Mouse (Mus musculus) limb, embryonic 14.5 days (tissue): ENCODE data around the gene Myo10. TPM values are rescaled to one million over a fixed set of nuclear protein-coding genes. Genes with fewer than 3 reads are reported as not detected.

ENCODE experiments used
- ATAC-seq: fragments of 200-750 bp; cut with Nextera tagmentation; 2 replicates; pipeline ENCODE4 v1.8.0; 2017; ENCODE audit warnings: low read depth, moderate number of reproducible peaks, moderate TSS enrichment; ENCODE audit not compliant: low FRiP score
- DNase-seq: peaks from one replicate; pipeline ENCODE4 v3.0.0-alpha.2; 2015; ENCODE audit warnings: low spot score
- H3K27ac ChIP-seq: fragments of 300-500 bp; sonication (generic); replicated peaks from 2 replicates; pipeline ENCODE4 v1.5.1; 2014; ENCODE audit warnings: low read depth, mild to moderate bottlenecking, low read length, moderate library complexity, mixed read lengths
- H3K27me3 ChIP-seq: fragments of 300-500 bp; sonication (generic); 2 replicates; pipeline ENCODE4 v1.6.1; 2014; ENCODE audit warnings: low read length, mixed read lengths; ENCODE audit not compliant: control insufficient read depth, insufficient read depth
- H3K36me3 ChIP-seq: fragments of 300-500 bp; sonication (generic); 2 replicates; pipeline ENCODE4 v1.6.1; 2014; ENCODE audit warnings: mild to moderate bottlenecking, low read length, moderate library complexity, mixed read lengths; ENCODE audit not compliant: control insufficient read depth, insufficient read depth
- H3K4me1 ChIP-seq: fragments of 300-500 bp; sonication (generic); 2 replicates; pipeline ENCODE4 v1.6.1; 2014; ENCODE audit warnings: antibody characterized with exemption, low read length, mixed read lengths; ENCODE audit not compliant: control insufficient read depth, insufficient read depth
- H3K4me2 ChIP-seq: fragments of 300-500 bp; sonication (generic); replicated peaks from 2 replicates; pipeline ENCODE4 v1.6.1; 2014; ENCODE audit warnings: low read depth, mild to moderate bottlenecking, low read length, moderate library complexity; ENCODE audit not compliant: severe bottlenecking
- H3K4me3 ChIP-seq: fragments of 300-500 bp; sonication (generic); replicated peaks from 2 replicates; pipeline ENCODE4 v1.5.1; 2014; ENCODE audit warnings: low read length
- H3K9ac ChIP-seq: fragments of 300-500 bp; sonication (generic); 2 replicates; pipeline ENCODE4 v1.6.1; 2014; ENCODE audit warnings: mild to moderate bottlenecking, low read depth, low read length, moderate library complexity; ENCODE audit not compliant: severe bottlenecking
- H3K9me3 ChIP-seq: fragments of 300-500 bp; sonication (generic); 2 replicates; pipeline ENCODE4 v1.6.1; 2016; ENCODE audit warnings: low read length; ENCODE audit not compliant: control insufficient read depth
- POLR2A ChIP-seq: fragments of 200-500 bp; IDR thresholded peaks from 2 replicates; pipeline ENCODE4 v1.8.0; 2012; ENCODE audit warnings: inconsistent platforms, mild to moderate bottlenecking, moderate library complexity, borderline replicate concordance; ENCODE audit not compliant: insufficient read depth, insufficient read length; ENCODE audit errors: extremely low read depth
- WGBS: fragments of 180-500 bp; shearing (Covaris S2); extraction: QIAGEN DNeasy Blood & Tissue Kit; methylation state at CpG from one replicate; pipeline ENCODE4 v1.1.7; 2014; 5-methylcytosine and 5-hydroxymethylcytosine counted together
- polyA plus RNA-seq, 2 experiments: library from polyadenylated mRNA; depleted of rRNA in 1 of 2; stranded (reverse) in 1 of 2; unstranded in 1 of 2; fragments of >200 nt; fragmentation: Nextera tagmentation in 1 of 2; extraction: Ambion mirVana in 1 of 2; gene quantifications; 2 replicates each; pipeline versions ENCODE4 v1.2.1 to v1.2.3; 2012 to 2014

The Myo10 gene
- polyA plus RNA-seq, 2 experiments, result 26.9 to 28.8 TPM

GRCm38 (mm10) chr15:25755536-25755935 lies 133.2 kb downstream of the Myo10 start:
- H3K4me2 ChIP-seq, result no peak overlapping the region
- no peak overlapping the region for H3K4me3 ChIP-seq
- no peaks in the 10 kb centered on the region for H3K9me3 ChIP-seq
- no peaks in the 10 kb centered on the region for H3K27me3 ChIP-seq
- H3K27ac ChIP-seq, result no peak overlapping the region
- peaks cover 13% of the 10 kb centered on the region for H3K36me3 ChIP-seq
- H3K9ac ChIP-seq, result no peak overlapping the region
- TF ChIP-seq POLR2A, result no peak
- DNase-seq (no peak), ATAC-seq (no peak)
- peaks cover 3% of the 10 kb centered on the region; the same call in 1 of the 2 replicates for H3K4me1 ChIP-seq
- 72% methylated on average over 6 of the region's 6 CpGs for WGBS

GRCm38 (mm10) chr15:25756072-25756471 lies 133.7 kb downstream of the Myo10 start:
- H3K27me3 ChIP-seq, result no peaks in the 10 kb centered on the region
- H3K4me3 ChIP-seq, result no peak overlapping the region
- no peak for ATAC-seq
- DNase-seq, result no peak
- TF ChIP-seq POLR2A, result no peak
- H3K36me3 ChIP-seq, result peaks cover 13% of the 10 kb centered on the region
- H3K27ac ChIP-seq, result no peak overlapping the region
- no peak overlapping the region for H3K4me2 ChIP-seq
- H3K9me3 ChIP-seq, result no peaks in the 10 kb centered on the region
- WGBS, result 55% methylated on average over 3 of the region's 3 CpGs
- peaks cover 3% of the 10 kb centered on the region; the same call in 1 of the 2 replicates for H3K4me1 ChIP-seq
- no peak overlapping the region for H3K9ac ChIP-seq

GRCm38 (mm10) chr15:25758037-25758436 lies 135.7 kb downstream of the Myo10 start:
- Histone ChIP-seq H3K4me1 (peaks cover 11% of the 10 kb centered on the region; the same call in 1 of the 2 replicates), H3K4me3 (no peak overlapping the region), H3K9ac (no peak overlapping the region), H3K36me3 (peaks cover 12% of the 10 kb centered on the region), H3K4me2 (no peak overlapping the region), H3K27me3 (no peaks in the 10 kb centered on the region), H3K27ac (no peak overlapping the region), H3K9me3 (no peaks in the 10 kb centered on the region)
- 47% methylated on average over 10 of the region's 10 CpGs for WGBS
- no peak for TF ChIP-seq POLR2A
- ATAC-seq, result no peak
- no peak for DNase-seq

- Histone ChIP-seq H3K4me2 (no peak overlapping the region), H3K27me3 (no peaks in the 10 kb centered on the region), H3K4me1 (peaks cover 11% of the 10 kb centered on the region; the same call in 1 of the 2 replicates), H3K9me3 (no peaks in the 10 kb centered on the region), H3K9ac (no peak overlapping the region), H3K27ac (no peak overlapping the region), H3K36me3 (peaks cover 18% of the 10 kb centered on the region), H3K4me3 (no peak overlapping the region)
- ATAC-seq, result no peak
- TF ChIP-seq POLR2A, result no peak
- 68% methylated on average over 15 of the region's 15 CpGs for WGBS
- peak; percentile 28 for DNase-seq
Observed at GRCm38 (mm10) chr15:25758500-25759086, 136.3 kb downstream of the Myo10 start.

- no peak overlapping the region for H3K4me3 ChIP-seq
- H3K9ac ChIP-seq, result no peak overlapping the region
- no peaks in the 10 kb centered on the region for H3K9me3 ChIP-seq
- H3K4me1 ChIP-seq, result peaks cover 14% of the 10 kb centered on the region; the same call in 1 of the 2 replicates
- H3K27ac ChIP-seq, result no peak overlapping the region
- peaks cover 24% of the 10 kb centered on the region for H3K36me3 ChIP-seq
- H3K27me3 ChIP-seq, result no peaks in the 10 kb centered on the region
- 88% methylated on average over 5 of the region's 5 CpGs for WGBS
- no peak overlapping the region for H3K4me2 ChIP-seq
- DNase-seq (no peak), ATAC-seq (no peak)
- no peak for TF ChIP-seq POLR2A
Observed at GRCm38 (mm10) chr15:25760304-25760703, 138.0 kb downstream of the Myo10 start.
